Mouse (Mus musculus) liver, adult 2 months (tissue): ENCODE data around the gene Ugt1a9. TPM values are rescaled to one million over a fixed set of nuclear protein-coding genes. Genes with fewer than 3 reads are reported as not detected.
"Not testable (repeated sequence)": the region's sequence is repeated elsewhere in the genome, so short reads cannot be mapped to it uniquely, and the experiment has no call there.

Source experiments
- DNase-seq: peaks from one replicate; pipeline ENCODE4 v3.0.0-alpha.2; 2011; ENCODE audit warnings: low read depth, low spot score; ENCODE audit errors: extremely low read depth
- H3K27ac ChIP-seq: fragments of 200-500 bp; replicated peaks from 2 replicates; pipeline ENCODE4 v1.5.1; 2012; ENCODE audit warnings: low read depth, mild to moderate bottlenecking, control low read depth, inconsistent platforms, low read length; ENCODE audit not compliant: insufficient read depth
- H3K27me3 ChIP-seq: fragments of 200-500 bp; 2 replicates; pipeline ENCODE4 v1.6.1; 2012; ENCODE audit warnings: mild to moderate bottlenecking, moderate library complexity, low read length, inconsistent platforms; ENCODE audit not compliant: control insufficient read depth, insufficient read depth
- H3K36me3 ChIP-seq: fragments of 200-500 bp; 2 replicates; pipeline ENCODE4 v1.6.1; 2012; ENCODE audit warnings: low read length, inconsistent platforms; ENCODE audit not compliant: control insufficient read depth, insufficient read depth
- H3K4me1 ChIP-seq: fragments of 200-500 bp; 2 replicates; pipeline ENCODE4 v1.6.1; 2011; ENCODE audit warnings: low read length; ENCODE audit not compliant: control insufficient read depth, insufficient read depth
- H3K4me3 ChIP-seq: fragments of 200-500 bp; 2 replicates; pipeline ENCODE4 v1.5.1; 2011; ENCODE audit warnings: low read depth, mild to moderate bottlenecking, control low read depth, low read length, moderate library complexity; ENCODE audit not compliant: insufficient read depth
- H3K79me2 ChIP-seq: fragments of 200-500 bp; 2 replicates; pipeline ENCODE4 v1.6.1; 2012; ENCODE audit warnings: inconsistent platforms, mild to moderate bottlenecking, low read length, moderate library complexity; ENCODE audit not compliant: control insufficient read depth, insufficient read depth
- H3K9ac ChIP-seq: fragments of 200-500 bp; 2 replicates; pipeline ENCODE4 v1.6.1; 2012; ENCODE audit warnings: low read depth, mild to moderate bottlenecking, control low read depth, inconsistent platforms, low read length
- CTCF ChIP-seq: fragments of 200-500 bp; IDR thresholded peaks from 2 replicates; pipeline ENCODE4 v1.5.1; 2011; ENCODE audit warnings: low read depth, low read length, control low read depth
- POLR2A ChIP-seq: fragments of 200-500 bp; IDR thresholded peaks from 2 replicates; pipeline ENCODE4 v1.6.1; 2011; ENCODE audit warnings: low read length, control low read depth; ENCODE audit not compliant: insufficient read depth; ENCODE audit errors: extremely low read depth
- WGBS: fragments of 180-500 bp; shearing (Covaris S2); methylation state at CpG from one replicate; pipeline ENCODE4 v1.1.7; 2018; 5-methylcytosine and 5-hydroxymethylcytosine counted together
- polyA plus RNA-seq: library from polyadenylated mRNA; depleted of rRNA; stranded (reverse); fragments of >200 nt; gene quantifications from 2 replicates; pipeline ENCODE4 v1.2.3, GENCODE M21; 2012
- total RNA-seq: library from RNA; depleted of rRNA; stranded (reverse); fragments of >200 nt; gene quantifications from 2 replicates; pipeline ENCODE4 v1.2.3, GENCODE M21; 2014

The Ugt1a9 gene
- total and polyA plus RNA-seq, 2 experiments: 142 to 177 TPM

DNA sequence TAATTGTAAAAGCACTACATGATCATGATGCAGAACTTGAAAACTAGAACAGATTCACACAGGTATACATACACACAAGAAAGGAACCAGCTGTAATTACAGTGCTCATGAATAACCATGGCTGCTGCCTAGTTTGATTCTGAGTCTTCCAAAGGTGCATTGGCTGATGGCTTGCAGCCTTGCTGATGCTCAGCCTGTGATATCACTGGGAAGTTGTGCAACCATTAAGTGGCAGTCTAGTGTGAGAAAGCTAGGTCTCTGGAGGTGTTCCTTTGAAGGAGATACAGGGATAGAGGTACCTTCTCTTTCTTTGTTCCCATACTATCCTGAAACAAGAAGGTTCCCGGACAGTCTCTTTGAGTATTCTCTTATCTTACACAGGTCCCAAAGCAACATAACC is 148.5 kb downstream of the Ugt1a9 start:
- DNase-seq: peak; percentile 70
- H3K27ac ChIP-seq: no peak overlapping the region
- H3K27me3 ChIP-seq: no peaks in the 10 kb centered on the region
- WGBS: 16% methylated on average over 1 of the region's 1 CpGs
- H3K4me1 ChIP-seq: peaks cover 8% of the 10 kb centered on the region
- H3K9ac ChIP-seq: no peak overlapping the region
- H3K4me3 ChIP-seq: no peak overlapping the region
- H3K36me3 ChIP-seq: peaks cover 27% of the 10 kb centered on the region
- TF ChIP-seq CTCF: no peak
- TF ChIP-seq POLR2A: no peak
- peaks cover 8% of the 10 kb centered on the region for H3K79me2 ChIP-seq

DNA sequence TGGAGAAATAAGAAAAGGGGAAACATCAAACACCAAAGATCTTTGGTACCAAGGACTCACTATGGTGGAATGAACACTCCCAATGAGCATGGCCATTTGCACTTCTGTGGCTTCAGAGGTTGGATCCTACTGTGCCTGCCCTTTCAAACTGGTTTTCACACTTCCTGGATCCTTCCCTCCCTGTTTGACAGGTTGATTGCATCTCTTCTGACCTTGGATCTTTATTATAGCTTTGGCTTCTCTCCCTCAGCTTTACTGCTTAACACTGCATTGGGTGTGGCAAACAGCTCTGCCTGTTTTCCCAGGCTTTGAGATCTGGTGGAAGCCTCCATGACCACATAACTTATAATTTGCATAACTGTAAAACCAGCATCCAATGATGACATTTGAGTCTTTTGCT is 149.7 kb downstream of the Ugt1a9 start:
- TF ChIP-seq POLR2A: no peak
- TF ChIP-seq CTCF: no peak
- H3K79me2 ChIP-seq: no peaks in the 10 kb centered on the region
- peaks cover 2% of the 10 kb centered on the region; the same call in 1 of the 2 replicates for H3K4me1 ChIP-seq
- no peaks in the 10 kb centered on the region for H3K27me3 ChIP-seq
- H3K4me3 ChIP-seq: no peak overlapping the region
- DNase-seq: peak; percentile 53
- H3K9ac ChIP-seq: no peak overlapping the region
- H3K27ac ChIP-seq: no peak overlapping the region
- H3K36me3 ChIP-seq: peaks cover 22% of the 10 kb centered on the region

- Histone ChIP-seq H3K4me3 (no peak overlapping the region), H3K36me3 (peaks cover 5% of the 10 kb centered on the region), H3K27ac (no peak overlapping the region), H3K4me1 (peaks cover 2% of the 10 kb centered on the region; the same call in 1 of the 2 replicates), H3K27me3 (no peaks in the 10 kb centered on the region), H3K9ac (no peak overlapping the region), H3K79me2 (no peaks in the 10 kb centered on the region)
- WGBS: 52% methylated on average over 2 of the region's 2 CpGs
- DNase-seq: no peak
- no peak for TF ChIP-seq CTCF
- no peak for TF ChIP-seq POLR2A
Observed at GRCm38 (mm10) chr1:88222216-88222615, 151.6 kb downstream of the Ugt1a9 start.

GRCm38 (mm10) chr1:88223011-88223515 is 152.5 kb downstream of the Ugt1a9 start:
- not testable (repeated sequence) for H3K4me1 ChIP-seq, H3K36me3 ChIP-seq, H3K9ac ChIP-seq, DNase-seq, H3K27ac ChIP-seq, H3K27me3 ChIP-seq, H3K79me2 ChIP-seq, H3K4me3 ChIP-seq

DNA sequence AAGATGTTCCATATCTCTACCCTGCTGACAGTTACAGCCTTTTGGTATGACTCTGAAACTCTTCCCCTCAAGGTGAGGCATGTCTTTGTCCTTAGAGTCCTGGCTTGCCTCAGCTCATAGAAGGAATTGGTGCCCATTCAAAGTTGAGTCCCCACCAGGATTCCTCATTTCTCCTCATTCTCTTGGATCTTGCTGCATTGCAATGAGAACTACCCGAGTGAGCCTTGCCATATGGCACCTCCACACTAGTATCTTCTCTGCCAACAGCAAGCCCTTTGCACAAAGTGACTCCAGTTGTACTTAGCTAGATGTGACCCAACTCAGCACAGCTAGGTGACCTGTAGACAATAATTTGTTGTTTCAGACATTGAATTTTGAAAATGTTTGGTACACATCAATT is 153.0 kb downstream of the Ugt1a9 start:
- no peaks in the 10 kb centered on the region for H3K79me2 ChIP-seq
- DNase-seq: peak; percentile 72
- TF ChIP-seq CTCF (no peak), POLR2A (no peak)
- H3K4me1 ChIP-seq: peaks cover 2% of the 10 kb centered on the region; the same call in 1 of the 2 replicates
- no peak overlapping the region for H3K4me3 ChIP-seq
- no peak overlapping the region for H3K9ac ChIP-seq
- WGBS: 45% methylated on average over 1 of the region's 1 CpGs
- H3K27ac ChIP-seq: no peak overlapping the region
- no peaks in the 10 kb centered on the region for H3K36me3 ChIP-seq
- H3K27me3 ChIP-seq: no peaks in the 10 kb centered on the region

DNA sequence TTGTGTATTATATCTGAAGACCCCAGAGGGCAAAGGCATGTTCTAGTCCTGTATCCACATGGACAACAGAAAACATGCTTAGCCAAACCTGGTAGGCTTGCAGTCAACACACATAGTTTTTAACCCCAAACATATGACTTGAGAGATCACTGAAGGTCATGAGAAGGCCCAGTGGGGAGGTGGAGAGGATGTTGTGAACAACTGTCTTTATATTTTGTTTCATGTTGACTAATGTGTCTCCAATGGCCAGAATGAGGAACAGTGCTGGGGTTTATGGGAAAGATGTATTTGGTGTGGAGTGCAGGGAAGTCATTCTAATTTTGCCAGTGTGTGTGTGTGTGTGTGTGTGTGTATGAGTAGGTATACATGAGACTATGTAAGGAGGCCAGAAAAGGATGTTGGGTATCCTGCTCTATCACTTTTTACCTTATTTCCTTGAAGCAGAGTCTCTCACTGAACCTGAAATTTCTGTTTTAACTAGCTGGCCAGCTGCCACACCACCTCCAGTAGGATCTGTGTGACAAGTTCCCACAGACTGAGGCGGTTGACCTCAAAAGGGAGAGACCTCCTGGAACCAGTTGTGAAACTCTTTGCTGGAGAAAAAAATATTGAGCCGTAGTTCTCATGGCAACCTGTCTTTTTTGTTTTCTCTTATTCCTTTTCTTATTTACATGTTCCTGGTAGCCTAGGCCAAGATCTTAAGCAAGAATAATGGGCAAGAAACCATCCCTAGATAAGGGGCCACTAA is 153.6 kb downstream of the Ugt1a9 start:
- no peak overlapping the region for H3K9ac ChIP-seq
- no peaks in the 10 kb centered on the region for H3K36me3 ChIP-seq
- 19% methylated on average over 2 of the region's 2 CpGs for WGBS
- no peaks in the 10 kb centered on the region for H3K27me3 ChIP-seq
- TF ChIP-seq POLR2A: no peak
- no peak for TF ChIP-seq CTCF
- peak; percentile 100 for DNase-seq
- peaks cover 2% of the 10 kb centered on the region; the same call in 1 of the 2 replicates for H3K4me1 ChIP-seq
- H3K4me3 ChIP-seq: no peak overlapping the region
- H3K79me2 ChIP-seq: no peaks in the 10 kb centered on the region
- H3K27ac ChIP-seq: no peak overlapping the region

- H3K27me3 ChIP-seq, DNase-seq, H3K4me3 ChIP-seq, H3K79me2 ChIP-seq, H3K4me1 ChIP-seq, H3K9ac ChIP-seq, H3K36me3 ChIP-seq: not testable (repeated sequence)
- peak overlapping the region; percentile 13; the same call in 1 of the 2 replicates for H3K27ac ChIP-seq
- WGBS: 19% methylated on average over 2 of the region's 2 CpGs
Observed at GRCm38 (mm10) chr1:88225301-88225700, 154.7 kb downstream of the Ugt1a9 start.
